Mouse (Mus musculus): ENCODE results near the gene Polr2b.

DNA sequence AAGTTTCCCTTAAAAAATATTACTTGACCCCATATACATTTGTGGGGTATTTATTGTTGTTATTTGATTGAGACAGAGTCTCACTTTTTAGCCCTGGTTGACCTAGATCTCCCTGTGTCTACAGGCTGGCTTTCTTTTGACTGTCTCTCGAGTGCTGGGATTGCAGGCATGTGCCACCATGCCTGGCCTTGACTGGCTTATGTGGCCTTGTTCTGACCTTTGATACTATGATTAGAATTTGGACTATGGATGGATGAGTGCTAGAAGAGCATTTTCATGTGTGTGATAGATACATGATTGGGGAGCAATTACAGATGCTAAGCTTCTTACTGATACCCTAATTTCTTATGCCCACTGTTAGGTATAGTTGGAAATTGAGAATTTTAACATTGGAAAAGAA lies 15.0 kb downstream of the Polr2b start:
- no peak for TF ChIP-seq CTCF (IDR thresholded peaks at IDR 0.05)
- TF ChIP-seq EP300 (IDR thresholded peaks at IDR 0.05), result no peak

Data from lung, postnatal 0 days (tissue).